ENCODE assay signal across 14 mouse cellular contexts in genomic region chr3:102736436-102736835, GRCm38 (mm10). TPM values are rescaled to one million over a fixed set of nuclear protein-coding genes. Genes with fewer than 3 reads are reported as not detected.
A peak's percentile ranks its signal among the peaks of the same experiment; 100 is the strongest.
DNase-seq lines count a peak whose midpoint lies in the region; ATAC-seq and TF ChIP-seq lines count a peak whose summit lies in the region.
"Had no signal": no experiment of that assay in that cellular context is flagged by ENCODE, and none has a peak within 500 bp of the region (broad histone marks: within the 10 kb centered on the region; RNA-seq: fewer than 3 reads in every experiment).

No protein-coding gene starts in this region.

- H3K4me3 ChIP-seq in heart, postnatal 0 days (ENCODE audit: low read depth, low read length) = no peak overlapping the region
- no peak overlapping the region for H3K4me3 ChIP-seq in lung, embryonic 16.5 days (ENCODE audit: low read length)
- H3K4me3 ChIP-seq in intestine, embryonic 15.5 days (replicated peaks) = no peak overlapping the region
- H3K4me3 ChIP-seq in neural tube, embryonic 15.5 days (replicated peaks) = peak overlapping the region; percentile 78; the same call in 1 of the 2 replicates

- no peak for DNase-seq in heart, postnatal 0 days (ENCODE audit: low spot score)
- no peak for DNase-seq in heart, postnatal 10 days
- DNase-seq in lung, postnatal 36 days = no peak
- DNase-seq in frontal cortex, postnatal 14 days (ENCODE audit: low spot score in 2 of 2) = no peak
- DNase-seq: adrenal gland, postnatal 10 days; lung, postnatal 14 days had no signal

- H3K9ac ChIP-seq in heart, postnatal 0 days (replicated peaks; ENCODE audit: low read depth, low read length) = no peak overlapping the region
- no peak overlapping the region; the same call in 1 of the 2 replicates for H3K9ac ChIP-seq in lung, embryonic 16.5 days (ENCODE audit: low read length)
- no peak overlapping the region for H3K9ac ChIP-seq in intestine, embryonic 15.5 days
- no peak overlapping the region for H3K9ac ChIP-seq in neural tube, embryonic 15.5 days (replicated peaks)
- H3K9ac ChIP-seq: limb, embryonic 15.5 days had no signal

- no peak for TF ChIP-seq CTCF in heart, postnatal 0 days (IDR thresholded peaks at IDR 0.05; ENCODE audit: low read depth)

- ATAC-seq in heart, postnatal 0 days (ENCODE audit: insufficient read depth, low read depth) = no peak
- no peak for ATAC-seq in lung, embryonic 16.5 days (ENCODE audit: low read depth)
- ATAC-seq in intestine, embryonic 15.5 days = no peak
- no peak for ATAC-seq in neural tube, embryonic 15.5 days (ENCODE audit: low FRiP score)

- no peak overlapping the region for H3K27ac ChIP-seq in heart, postnatal 0 days (ENCODE audit: low read depth)
- H3K27ac ChIP-seq in lung, embryonic 16.5 days (ENCODE audit: low read length) = 0 out of 2 replicates have a peak overlapping the region, but pooled peaks have one; percentile 6
- H3K27ac ChIP-seq in intestine, embryonic 15.5 days = no peak overlapping the region
- H3K27ac ChIP-seq in neural tube, embryonic 15.5 days (replicated peaks) = no peak overlapping the region
- H3K27ac ChIP-seq: embryonic facial prominence, embryonic 13.5 days; forebrain, embryonic 12.5 days; hindbrain, embryonic 12.5 days; limb, embryonic 15.5 days had no signal

- H3K4me1 ChIP-seq in heart, postnatal 0 days (ENCODE audit: control insufficient read depth, insufficient read depth) = peaks cover 41% of the 10 kb centered on the region
- peaks cover 27% of the 10 kb centered on the region for H3K4me1 ChIP-seq in lung, embryonic 16.5 days (replicated peaks; ENCODE audit: control insufficient read depth, insufficient read depth, low read length)
- H3K4me1 ChIP-seq in intestine, embryonic 15.5 days (replicated peaks) = peaks cover 9% of the 10 kb centered on the region
- H3K4me1 ChIP-seq in neural tube, embryonic 15.5 days = peaks cover 35% of the 10 kb centered on the region

- intact Hi-C loops in heart, postnatal 10 days (cut with DNase I) = loop anchor here (10.0 kb wide), 1 partner anchor 258 kb away; the partner anchor contains the start of gene Sike1

- no peaks in the 10 kb centered on the region for H3K27me3 ChIP-seq in heart, postnatal 0 days (ENCODE audit: control insufficient read depth, insufficient read depth, low read length)
- H3K27me3 ChIP-seq in lung, embryonic 16.5 days (ENCODE audit: control insufficient read depth, insufficient read depth, low read depth, low read length) = no peaks in the 10 kb centered on the region
- H3K27me3 ChIP-seq in intestine, embryonic 15.5 days (replicated peaks) = no peaks in the 10 kb centered on the region
- H3K27me3 ChIP-seq in neural tube, embryonic 15.5 days (replicated peaks) = no peaks in the 10 kb centered on the region
- H3K27me3 ChIP-seq: embryonic facial prominence, embryonic 13.5 days; hindbrain, embryonic 12.5 days had no signal

- no peaks in the 10 kb centered on the region for H3K9me3 ChIP-seq in heart, postnatal 0 days (replicated peaks; ENCODE audit: control insufficient read depth, low read length)
- H3K9me3 ChIP-seq in lung, embryonic 16.5 days (ENCODE audit: control insufficient read depth, low read length) = no peaks in the 10 kb centered on the region
- no peaks in the 10 kb centered on the region for H3K9me3 ChIP-seq in intestine, embryonic 15.5 days
- H3K9me3 ChIP-seq in neural tube, embryonic 15.5 days (replicated peaks) = no peaks in the 10 kb centered on the region
- H3K9me3 ChIP-seq: embryonic facial prominence, embryonic 13.5 days; forebrain, embryonic 12.5 days; hindbrain, embryonic 12.5 days; limb, embryonic 15.5 days had no signal

- no peaks in the 10 kb centered on the region for H3K36me3 ChIP-seq in heart, postnatal 0 days (replicated peaks; ENCODE audit: control insufficient read depth, insufficient read depth, low read length)
- no peaks in the 10 kb centered on the region for H3K36me3 ChIP-seq in lung, embryonic 16.5 days (ENCODE audit: control insufficient read depth, insufficient read depth, low read length)
- H3K36me3 ChIP-seq in intestine, embryonic 15.5 days = no peaks in the 10 kb centered on the region
- no peaks in the 10 kb centered on the region for H3K36me3 ChIP-seq in neural tube, embryonic 15.5 days
- H3K36me3 ChIP-seq: embryonic facial prominence, embryonic 13.5 days; forebrain, embryonic 12.5 days; hindbrain, embryonic 12.5 days; limb, embryonic 15.5 days had no signal

- TF ChIP-seq EP300 in heart, postnatal 0 days (IDR thresholded peaks at IDR 0.05; ENCODE audit: low read depth) = no peak

- WGBS in heart, postnatal 0 days = 49% methylated on average over 6 of the region's 6 CpGs
- 69% methylated on average over 6 of the region's 6 CpGs for WGBS in lung, embryonic 16.5 days
- WGBS in intestine, embryonic 15.5 days = 79% methylated on average over 6 of the region's 6 CpGs
- 71% methylated on average over 6 of the region's 6 CpGs for WGBS in neural tube, embryonic 15.5 days

- peak overlapping the region; percentile 93; the same call in 1 of the 2 replicates for H3K4me2 ChIP-seq in heart, postnatal 0 days (ENCODE audit: low read depth, low read length)
- H3K4me2 ChIP-seq in lung, embryonic 16.5 days (ENCODE audit: low read depth, low read length) = peak overlapping the region; percentile 96; the same call in 1 of the 2 replicates
- H3K4me2 ChIP-seq in intestine, embryonic 15.5 days (replicated peaks) = 0 out of 2 replicates have a peak overlapping the region, but pooled peaks have one; percentile 1
- H3K4me2 ChIP-seq in neural tube, embryonic 15.5 days = peak overlapping the region; percentile 88

RNA-seq across cellular contexts. Expression of gene Tspan2, which starts 2.1 kb away (rescaled TPM):
- 16.9 and 90.1 TPM in 2 replicates for total RNA-seq in heart, postnatal 0 days (2014; rRNA removed; ENCODE audit: low replicate concordance)
- 13.2 and 17.1 TPM in 2 replicates for polyA plus RNA-seq in heart, postnatal 0 days (2015; fragmentation: Nextera tagmentation; extraction: Ambion mirVana)
- 10 to 100 TPM; 30.9 to 31.9 TPM for total RNA-seq in heart, postnatal 10 days (2021)
- 17.7 and 17.9 TPM in 2 replicates for polyA plus RNA-seq in lung, embryonic 16.5 days (2015; fragmentation: Nextera tagmentation; extraction: Ambion mirVana)
- polyA plus RNA-seq in intestine, embryonic 15.5 days (2015; fragmentation: Nextera tagmentation; extraction: Ambion mirVana) = 15.2 and 15.4 TPM in 2 replicates
- 15.9 and 19.8 TPM in 2 replicates for polyA plus RNA-seq in neural tube, embryonic 15.5 days (2015; fragmentation: Nextera tagmentation; extraction: Ambion mirVana)

RNA-seq across cellular contexts. Expression of gene Tshb, which starts 46.1 kb away (rescaled TPM):
- total RNA-seq in heart, postnatal 0 days (2014; rRNA removed; ENCODE audit: low replicate concordance) = not detected in 2 replicates
- polyA plus RNA-seq in heart, postnatal 0 days (2015; fragmentation: Nextera tagmentation; extraction: Ambion mirVana) = 0.16 TPM in 1 of 2 replicates, not detected in the other
- total RNA-seq in heart, postnatal 10 days (2021) = not detected
- 0.24 and 0.53 TPM in 2 replicates for polyA plus RNA-seq in lung, embryonic 16.5 days (2015; fragmentation: Nextera tagmentation; extraction: Ambion mirVana)
- polyA plus RNA-seq in intestine, embryonic 15.5 days (2015; fragmentation: Nextera tagmentation; extraction: Ambion mirVana) = 0.11 and 0.27 TPM in 2 replicates
- 0.14 and 0.17 TPM in 2 replicates for polyA plus RNA-seq in neural tube, embryonic 15.5 days (2015; fragmentation: Nextera tagmentation; extraction: Ambion mirVana)
- total RNA-seq: adrenal gland, postnatal 10 days; left cerebral cortex, adult 18-20 months had no signal

Comparison
In these comparisons a context has a peak if more than half of its experiments do, and no peak if none do; other contexts are left out.
1. H3K4me2 ChIP-seq: peak in every context shown above with its lines; median percentile 96 in lung, embryonic 16.5 days; 93 in heart, postnatal 0 days; 88 in neural tube, embryonic 15.5 days; 1 in intestine, embryonic 15.5 days.